10 mouse cellular contexts compared by ENCODE assay signal in genomic region chr5:135799746-135800145, GRCm38 (mm10). TPM values are rescaled to one million over a fixed set of nuclear protein-coding genes. Genes with fewer than 3 reads are reported as not detected.
DNase-seq lines count a peak whose midpoint lies in the region; ATAC-seq lines count a peak whose summit lies in the region.
"Had no signal": no experiment of that assay in that cellular context is flagged by ENCODE, and none has a peak within 500 bp of the region (broad histone marks: within the 10 kb centered on the region; RNA-seq: fewer than 3 reads in every experiment).

No protein-coding gene starts in this region.

- H3K36me3 ChIP-seq in embryonic facial prominence, embryonic 10.5 days (replicated peaks): no peaks in the 10 kb centered on the region

- H3K9me3 ChIP-seq in embryonic facial prominence, embryonic 10.5 days: no peaks in the 10 kb centered on the region

- 44% methylated on average over 4 of the region's 4 CpGs for WGBS in embryonic facial prominence, embryonic 10.5 days

- H3K27ac ChIP-seq in embryonic facial prominence, embryonic 10.5 days (replicated peaks): no peak overlapping the region

- ATAC-seq in monocyte, adult 5-6 weeks (replicated peaks; ENCODE audit: insufficient number of reproducible peaks, low FRiP score, low TSS enrichment, poor library complexity, severe bottlenecking): no peak

- DNase-seq in adrenal gland, postnatal 25 days: peak; percentile 18
- DNase-seq in adrenal gland, postnatal 4 days (ENCODE audit: low spot score in 2 of 2): no peak
- DNase-seq in kidney, postnatal 4 days: peak; percentile 36 to 43
- DNase-seq in kidney, adult 18-20 months: no peak
- peak; percentile 17 for DNase-seq in 416B (ENCODE audit: low read depth)
- DNase-seq in embryonic facial prominence, embryonic 10.5 days (ENCODE audit: low spot score): peak; percentile 33
- DNase-seq in spleen, postnatal 4 days (ENCODE audit: low spot score in 2 of 2): no peak

- no peak overlapping the region for H3K4me3 ChIP-seq in embryonic facial prominence, embryonic 10.5 days
- H3K4me3 ChIP-seq: megakaryocyte, embryonic 14.5 days had no signal

- H3K4me1 ChIP-seq in embryonic facial prominence, embryonic 10.5 days: peaks cover 25% of the 10 kb centered on the region

- peaks cover 12% of the 10 kb centered on the region; the same call in 1 of the 2 replicates for H3K27me3 ChIP-seq in embryonic facial prominence, embryonic 10.5 days (replicated peaks; ENCODE audit: low read depth, poor library complexity, severe bottlenecking)

RNA-seq across cellular contexts. Expression of gene Srrm3, which starts 6.9 kb away (rescaled TPM):
- total RNA-seq in adrenal gland, postnatal 25 days (2021): 1.7 and 5.6 TPM in 2 replicates
- total RNA-seq in adrenal gland, postnatal 4 days (2021): 1 to 10 TPM; 7.5 to 7.9 TPM
- polyA plus RNA-seq in embryonic facial prominence, embryonic 10.5 days (2016; fragmentation: Nextera tagmentation; extraction: Ambion mirVana): 4.9 and 5.3 TPM in 2 replicates
- total RNA-seq in monocyte, adult 5-6 weeks (2017): not detected in 3 replicates
- total RNA-seq: heart, adult 8-10 months had no signal

RNA-seq across cellular contexts. Expression of gene Mdh2, which starts 21.5 kb away (rescaled TPM):
- total RNA-seq in adrenal gland, postnatal 25 days (2021): 408 and 463 TPM in 2 replicates
- 100 to 1,000 TPM; 433 to 459 TPM for total RNA-seq in adrenal gland, postnatal 4 days (2021)
- polyA plus RNA-seq in embryonic facial prominence, embryonic 10.5 days (2016; fragmentation: Nextera tagmentation; extraction: Ambion mirVana): 603 and 625 TPM in 2 replicates
- 86.0 to 121 TPM (median 119 TPM) in 3 replicates for total RNA-seq in monocyte, adult 5-6 weeks (2017)

RNA-seq across cellular contexts. Expression of gene Styxl1, which starts 21.6 kb away (rescaled TPM):
- total RNA-seq in adrenal gland, postnatal 25 days (2021): 0.36 TPM in 1 of 2 replicates, not detected in the other
- total RNA-seq in adrenal gland, postnatal 4 days (2021): 1 to 10 TPM; 1.6 to 1.7 TPM
- polyA plus RNA-seq in embryonic facial prominence, embryonic 10.5 days (2016; fragmentation: Nextera tagmentation; extraction: Ambion mirVana): 0.30 and 0.31 TPM in 2 replicates
- 1.5 TPM in 1 of 3 replicates, not detected in the others for total RNA-seq in monocyte, adult 5-6 weeks (2017)
- total RNA-seq: heart, adult 8-10 months had no signal

RNA-seq across cellular contexts. Expression of gene Tmem120a, which starts 55.5 kb away (rescaled TPM):
- total RNA-seq in adrenal gland, postnatal 25 days (2021): 36.7 and 37.8 TPM in 2 replicates
- 10 to 100 TPM; 46.8 to 53.9 TPM for total RNA-seq in adrenal gland, postnatal 4 days (2021)
- 54.7 and 59.3 TPM in 2 replicates for polyA plus RNA-seq in embryonic facial prominence, embryonic 10.5 days (2016; fragmentation: Nextera tagmentation; extraction: Ambion mirVana)
- total RNA-seq in monocyte, adult 5-6 weeks (2017): 16.5 to 34.4 TPM (median 19.1 TPM) in 3 replicates

Comparison
In these comparisons a context has a peak if more than half of its experiments do, and no peak if none do; other contexts are left out.
1. DNase-seq: peak in adrenal gland, postnatal 25 days (single experiment), kidney, postnatal 4 days (2 of 2), 416B (single experiment) and embryonic facial prominence, embryonic 10.5 days (single experiment); none in adrenal gland, postnatal 4 days (0 of 2), kidney, adult 18-20 months (single experiment) and spleen, postnatal 4 days (0 of 2).